Mouse (Mus musculus): ENCODE results near the gene Olfr692. TPM values are rescaled to one million over a fixed set of nuclear protein-coding genes. Genes with fewer than 3 reads are reported as not detected.
"Not testable (repeated sequence)": the region's sequence is repeated elsewhere in the genome, so short reads cannot be mapped to it uniquely, and the experiment has no call there.

The Olfr692 gene
- not detected in 2 replicates for polyA plus RNA-seq (2014; fragmentation: Nextera tagmentation; extraction: Ambion mirVana)

DNA sequence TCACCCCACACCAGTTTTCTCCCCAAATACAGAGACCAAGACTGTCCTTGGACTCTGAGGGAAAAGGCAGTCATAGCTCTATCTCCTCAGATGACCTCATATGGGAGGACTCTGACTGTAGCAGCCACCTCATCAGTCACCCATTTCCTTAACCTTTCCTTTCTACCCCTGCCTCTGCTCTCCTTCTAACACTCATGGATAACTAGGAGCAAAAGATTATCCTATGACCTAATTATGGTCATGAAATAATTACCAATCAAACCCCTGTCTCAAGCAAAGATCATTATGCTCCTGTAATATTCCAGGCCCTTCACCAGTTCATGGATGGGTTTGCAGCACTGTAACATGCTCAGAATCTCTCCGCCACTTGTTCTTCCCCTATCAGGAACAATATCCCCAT lies at the start of gene Olfr692:
Olfr692 (plus strand) TSS at position 301 of the 400 bp plus-strand sequence.
- no peaks in the 10 kb centered on the region for H3K9me3 ChIP-seq (ENCODE audit: control insufficient read depth, low read length)
- 100% methylated on average over 1 of the region's 1 CpGs for WGBS
- no peak for ATAC-seq (ENCODE audit: low read depth)
- no peaks in the 10 kb centered on the region for H3K36me3 ChIP-seq (ENCODE audit: control insufficient read depth, insufficient read depth, low read length)
- H3K27me3 ChIP-seq (ENCODE audit: control insufficient read depth, insufficient read depth, low read length), result no peaks in the 10 kb centered on the region
- no peak within 1 kb of the TSS for H3K9ac ChIP-seq (replicated peaks; ENCODE audit: low read depth, low read length)
- no peaks in the 10 kb centered on the region for H3K4me1 ChIP-seq (ENCODE audit: control insufficient read depth, insufficient read depth, low read length)
- H3K4me2 ChIP-seq (ENCODE audit: low read depth, low read length), result no peak within 1 kb of the TSS
- no peak within 1 kb of the TSS for H3K27ac ChIP-seq (ENCODE audit: low read depth, low read length)
- no peak within 1 kb of the TSS for H3K4me3 ChIP-seq (ENCODE audit: low read depth, low read length)

DNA sequence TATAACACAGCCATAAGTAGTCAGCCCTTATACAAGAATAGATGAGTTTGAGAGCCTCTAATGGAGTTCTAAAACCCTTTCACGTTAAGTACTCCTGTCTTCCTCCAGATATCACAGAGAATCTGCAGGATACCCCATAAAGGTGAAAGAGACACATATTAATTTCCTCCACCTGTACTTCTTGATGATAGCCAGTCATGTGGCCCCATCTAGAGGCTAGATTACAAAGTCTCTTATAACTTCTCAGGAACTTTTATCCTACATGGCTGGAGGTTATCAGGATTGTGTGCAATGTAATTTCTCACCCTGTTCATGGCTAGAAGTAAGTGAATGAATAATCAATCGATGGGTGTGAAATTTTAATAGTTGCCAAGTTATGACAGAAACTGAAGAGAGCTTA lies 42.7 kb upstream of the Olfr692 start:
- 76% methylated on average over 2 of the region's 2 CpGs for WGBS
- no peaks in the 10 kb centered on the region for H3K4me1 ChIP-seq (ENCODE audit: control insufficient read depth, insufficient read depth, low read length)
- no peaks in the 10 kb centered on the region for H3K36me3 ChIP-seq (ENCODE audit: control insufficient read depth, insufficient read depth, low read length)
- H3K4me2 ChIP-seq (ENCODE audit: low read depth, low read length), result no peak overlapping the region
- no peak overlapping the region for H3K4me3 ChIP-seq (ENCODE audit: low read depth, low read length)
- no peaks in the 10 kb centered on the region for H3K9me3 ChIP-seq (ENCODE audit: control insufficient read depth, low read length)
- H3K27me3 ChIP-seq (ENCODE audit: control insufficient read depth, insufficient read depth, low read length), result no peaks in the 10 kb centered on the region
- H3K27ac ChIP-seq (ENCODE audit: low read depth, low read length), result no peak overlapping the region
- ATAC-seq (ENCODE audit: low read depth), result no peak
- H3K9ac ChIP-seq (replicated peaks; ENCODE audit: low read depth, low read length), result no peak overlapping the region

DNA sequence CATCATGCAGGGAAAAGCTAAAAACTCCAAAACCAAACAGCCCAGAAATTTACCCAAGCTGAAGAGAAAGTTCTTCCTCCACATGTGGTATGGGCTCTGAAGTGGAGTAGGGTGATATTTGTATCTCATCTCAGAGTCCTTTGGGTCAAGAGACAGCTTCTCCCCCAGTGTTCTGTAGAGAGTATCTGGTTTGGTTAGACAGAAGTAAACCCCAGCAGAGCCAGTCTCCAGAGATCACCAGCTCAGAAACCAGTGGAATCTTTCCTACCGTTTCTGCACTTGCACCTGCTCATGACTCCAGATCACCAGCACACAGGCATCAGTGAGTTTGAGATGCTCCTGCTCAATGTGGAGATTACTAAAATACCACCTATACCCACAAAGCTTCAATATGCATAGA lies 34.0 kb upstream of the Olfr692 start, which contains the start of gene Olfr690:
Olfr690 (minus strand) TSS at position 101 of the 400 bp plus-strand sequence.
- Histone ChIP-seq H3K4me3 (ENCODE audit: low read depth, low read length) (no peak within 1 kb of the TSS), H3K36me3 (ENCODE audit: control insufficient read depth, insufficient read depth, low read length) (no peaks in the 10 kb centered on the region), H3K9me3 (ENCODE audit: control insufficient read depth, low read length) (no peaks in the 10 kb centered on the region), H3K4me2 (ENCODE audit: low read depth, low read length) (no peak within 1 kb of the TSS), H3K27ac (ENCODE audit: low read depth, low read length) (no peak within 1 kb of the TSS), H3K9ac (replicated peaks; ENCODE audit: low read depth, low read length) (no peak within 1 kb of the TSS), H3K27me3 (ENCODE audit: control insufficient read depth, insufficient read depth, low read length) (no peaks in the 10 kb centered on the region), H3K4me1 (ENCODE audit: control insufficient read depth, insufficient read depth, low read length) (no peaks in the 10 kb centered on the region)
- ATAC-seq (ENCODE audit: low read depth), result no peak
- 76% methylated on average over 1 of the region's 1 CpGs for WGBS

DNA sequence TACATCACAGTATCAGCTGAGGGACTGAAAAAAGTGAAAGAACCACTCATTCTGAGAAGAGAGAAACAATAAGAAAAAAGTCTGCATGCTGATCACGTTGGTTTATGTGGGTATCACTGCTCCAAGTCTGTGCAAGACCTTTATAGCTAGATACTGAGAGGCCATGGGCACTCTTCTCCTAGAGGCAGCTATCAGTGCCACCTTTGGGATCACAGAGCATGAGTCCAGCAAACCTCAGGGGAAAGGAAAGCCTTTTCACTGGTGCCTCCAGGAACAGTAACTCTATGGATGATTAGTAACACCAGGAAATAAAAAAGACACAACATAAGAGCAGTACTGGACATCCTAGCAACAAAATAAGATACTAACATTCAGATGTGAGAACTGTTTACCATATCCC lies 25.9 kb upstream of the Olfr692 start, which contains the start of gene Olfr691:
Olfr691 (minus strand) TSS at position 101 of the 400 bp plus-strand sequence.
- no peak within 1 kb of the TSS for H3K4me3 ChIP-seq (ENCODE audit: low read depth, low read length)
- H3K4me2 ChIP-seq (ENCODE audit: low read depth, low read length), result no peak within 1 kb of the TSS
- no peaks in the 10 kb centered on the region for H3K36me3 ChIP-seq (ENCODE audit: control insufficient read depth, insufficient read depth, low read length)
- no peaks in the 10 kb centered on the region for H3K9me3 ChIP-seq (ENCODE audit: control insufficient read depth, low read length)
- no peak for ATAC-seq (ENCODE audit: low read depth)
- H3K4me1 ChIP-seq (ENCODE audit: control insufficient read depth, insufficient read depth, low read length), result no peaks in the 10 kb centered on the region
- H3K9ac ChIP-seq (replicated peaks; ENCODE audit: low read depth, low read length), result no peak within 1 kb of the TSS
- WGBS, result 54% methylated on average over 1 of the region's 1 CpGs
- no peak within 1 kb of the TSS for H3K27ac ChIP-seq (ENCODE audit: low read depth, low read length)
- H3K27me3 ChIP-seq (ENCODE audit: control insufficient read depth, insufficient read depth, low read length), result no peaks in the 10 kb centered on the region

DNA sequence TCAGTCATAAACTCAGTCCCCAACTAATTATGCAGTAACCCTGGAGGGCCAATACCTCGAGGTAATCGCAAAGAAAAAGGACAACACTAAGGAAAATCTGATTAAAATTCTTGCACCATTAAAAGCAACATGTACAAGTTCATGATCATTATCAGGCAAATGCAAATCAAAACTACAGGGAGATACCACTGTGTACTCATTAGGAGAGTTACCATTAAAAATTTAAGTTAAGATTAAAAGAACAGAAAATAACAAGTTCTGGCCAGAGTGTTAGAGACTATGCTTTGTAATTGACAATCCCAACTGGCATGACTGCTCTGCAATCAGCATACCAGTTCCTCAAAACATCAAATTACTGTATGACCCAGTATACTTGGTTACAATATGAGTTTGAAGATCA lies 25.3 kb upstream of the Olfr692 start:
- Histone ChIP-seq H3K36me3 (ENCODE audit: control insufficient read depth, insufficient read depth, low read length) (no peaks in the 10 kb centered on the region), H3K4me3 (ENCODE audit: low read depth, low read length) (no peak overlapping the region), H3K27me3 (ENCODE audit: control insufficient read depth, insufficient read depth, low read length) (no peaks in the 10 kb centered on the region), H3K4me2 (ENCODE audit: low read depth, low read length) (no peak overlapping the region), H3K4me1 (ENCODE audit: control insufficient read depth, insufficient read depth, low read length) (no peaks in the 10 kb centered on the region), H3K27ac (ENCODE audit: low read depth, low read length) (no peak overlapping the region), H3K9me3 (ENCODE audit: control insufficient read depth, low read length) (no peaks in the 10 kb centered on the region), H3K9ac (replicated peaks; ENCODE audit: low read depth, low read length) (no peak overlapping the region)
- no peak for ATAC-seq (ENCODE audit: low read depth)
- 82% methylated on average over 2 of the region's 2 CpGs for WGBS

DNA sequence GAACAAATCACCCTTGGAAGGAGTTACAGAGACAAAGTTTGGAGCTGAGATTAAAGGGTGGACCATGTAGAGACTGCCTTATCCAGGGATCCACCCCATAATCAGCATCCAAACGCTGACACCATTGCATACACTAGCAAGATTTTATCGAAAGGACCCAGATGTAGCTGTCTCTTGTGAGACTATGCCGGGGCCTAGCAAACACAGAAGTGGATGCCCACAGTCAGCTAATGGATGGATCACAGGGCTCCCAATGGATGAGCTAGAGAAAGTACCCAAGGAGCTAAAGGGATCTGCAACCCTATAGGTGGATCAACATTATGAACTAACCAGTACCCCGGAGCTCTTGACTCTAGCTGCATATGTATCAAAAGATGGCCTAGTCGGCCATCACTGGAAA lies 12.0 kb upstream of the Olfr692 start:
- not testable (repeated sequence) for H3K27me3 ChIP-seq (ENCODE audit: control insufficient read depth, insufficient read depth, low read length); H3K27ac ChIP-seq (ENCODE audit: low read depth, low read length); H3K9me3 ChIP-seq (ENCODE audit: control insufficient read depth, low read length); H3K36me3 ChIP-seq (ENCODE audit: control insufficient read depth, insufficient read depth, low read length); H3K4me1 ChIP-seq (ENCODE audit: control insufficient read depth, insufficient read depth, low read length); H3K4me3 ChIP-seq (ENCODE audit: low read depth, low read length); H3K4me2 ChIP-seq (ENCODE audit: low read depth, low read length); ATAC-seq (ENCODE audit: low read depth); H3K9ac ChIP-seq (replicated peaks; ENCODE audit: low read depth, low read length)
- WGBS, result no CpG with 5 or more reads among the region's 5 CpGs

DNA sequence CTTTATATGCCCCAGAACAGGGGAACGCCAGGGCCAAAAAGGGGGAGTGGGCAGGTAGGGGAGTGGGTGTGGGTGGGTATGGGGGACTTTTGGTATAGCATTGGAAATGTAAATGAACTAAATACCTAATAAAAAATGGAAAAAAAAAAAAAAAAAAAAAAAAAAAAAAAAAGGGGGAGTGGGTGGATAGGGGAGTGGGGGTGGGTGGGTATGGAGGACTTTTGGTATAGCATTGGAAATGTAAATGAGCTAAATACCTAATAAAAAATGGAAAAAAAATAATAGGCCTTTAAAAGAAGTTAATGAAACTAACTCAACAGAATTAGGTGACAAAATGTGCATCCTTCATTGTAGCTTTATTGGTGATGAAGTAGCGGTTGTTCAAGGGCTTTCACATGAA lies 11.5 kb upstream of the Olfr692 start:
- H3K36me3 ChIP-seq (ENCODE audit: control insufficient read depth, insufficient read depth, low read length); H3K4me2 ChIP-seq (ENCODE audit: low read depth, low read length); H3K4me3 ChIP-seq (ENCODE audit: low read depth, low read length); H3K27me3 ChIP-seq (ENCODE audit: control insufficient read depth, insufficient read depth, low read length); H3K9me3 ChIP-seq (ENCODE audit: control insufficient read depth, low read length); H3K9ac ChIP-seq (replicated peaks; ENCODE audit: low read depth, low read length); H3K27ac ChIP-seq (ENCODE audit: low read depth, low read length); H3K4me1 ChIP-seq (ENCODE audit: control insufficient read depth, insufficient read depth, low read length): not testable (repeated sequence)
- WGBS, result 100% methylated on average over 1 of the region's 2 CpGs
- peak; percentile 75 for ATAC-seq (ENCODE audit: low read depth)

DNA sequence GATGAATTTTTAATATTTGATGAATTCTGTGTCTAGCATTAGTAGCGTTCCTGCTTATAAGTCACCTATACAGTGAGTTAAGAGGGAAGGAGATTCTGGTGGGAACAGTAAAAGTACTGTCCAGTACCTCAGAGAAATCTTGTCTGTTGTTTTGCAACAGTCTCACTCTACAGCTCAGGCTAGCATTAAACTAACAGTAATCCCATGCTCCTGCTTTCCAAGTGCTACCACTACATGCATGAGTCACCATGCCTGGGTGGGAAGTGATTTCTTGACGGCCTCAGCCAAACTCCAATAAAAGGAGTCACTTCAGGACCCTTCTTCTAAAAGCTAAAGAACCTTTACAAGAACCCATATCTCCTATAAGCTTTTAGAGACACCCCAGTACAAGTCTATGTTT lies 6.3 kb upstream of the Olfr692 start:
- WGBS, result 84% methylated on average over 2 of the region's 2 CpGs
- no peak for ATAC-seq (ENCODE audit: low read depth)
- Histone ChIP-seq H3K4me2 (ENCODE audit: low read depth, low read length) (no peak overlapping the region), H3K9ac (replicated peaks; ENCODE audit: low read depth, low read length) (no peak overlapping the region), H3K27ac (ENCODE audit: low read depth, low read length) (no peak overlapping the region), H3K27me3 (ENCODE audit: control insufficient read depth, insufficient read depth, low read length) (no peaks in the 10 kb centered on the region), H3K4me1 (ENCODE audit: control insufficient read depth, insufficient read depth, low read length) (no peaks in the 10 kb centered on the region), H3K36me3 (ENCODE audit: control insufficient read depth, insufficient read depth, low read length) (no peaks in the 10 kb centered on the region), H3K4me3 (ENCODE audit: low read depth, low read length) (no peak overlapping the region), H3K9me3 (ENCODE audit: control insufficient read depth, low read length) (no peaks in the 10 kb centered on the region)

DNA sequence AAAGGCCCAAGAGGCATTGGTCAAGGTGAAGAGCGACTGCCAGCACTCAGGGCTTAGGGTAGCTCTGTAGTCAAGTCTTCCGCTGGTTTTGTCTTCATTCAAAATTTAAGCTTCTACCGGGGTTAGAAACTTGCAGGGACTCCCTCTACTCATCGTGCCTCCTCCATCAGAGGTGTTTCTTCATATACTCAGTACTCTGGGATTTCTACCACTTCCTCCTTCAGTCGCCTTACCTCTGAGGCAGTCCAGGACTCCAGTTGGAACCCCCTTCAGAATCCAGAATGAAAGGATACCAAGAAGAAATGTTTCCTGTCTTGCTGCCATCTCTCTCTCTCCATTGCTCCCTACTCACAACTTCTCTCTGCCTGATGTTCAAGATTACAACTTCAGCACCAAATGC lies 762 bp upstream of the Olfr692 start:
- no peaks in the 10 kb centered on the region for H3K9me3 ChIP-seq (ENCODE audit: control insufficient read depth, low read length)
- no peak overlapping the region for H3K27ac ChIP-seq (ENCODE audit: low read depth, low read length)
- WGBS, result 91% methylated on average over 5 of the region's 5 CpGs
- H3K4me2 ChIP-seq (ENCODE audit: low read depth, low read length), result no peak overlapping the region
- H3K4me1 ChIP-seq (ENCODE audit: control insufficient read depth, insufficient read depth, low read length), result no peaks in the 10 kb centered on the region
- no peaks in the 10 kb centered on the region for H3K27me3 ChIP-seq (ENCODE audit: control insufficient read depth, insufficient read depth, low read length)
- ATAC-seq (ENCODE audit: low read depth), result no peak
- H3K9ac ChIP-seq (replicated peaks; ENCODE audit: low read depth, low read length), result no peak overlapping the region
- H3K36me3 ChIP-seq (ENCODE audit: control insufficient read depth, insufficient read depth, low read length), result no peaks in the 10 kb centered on the region
- H3K4me3 ChIP-seq (ENCODE audit: low read depth, low read length), result no peak overlapping the region

DNA sequence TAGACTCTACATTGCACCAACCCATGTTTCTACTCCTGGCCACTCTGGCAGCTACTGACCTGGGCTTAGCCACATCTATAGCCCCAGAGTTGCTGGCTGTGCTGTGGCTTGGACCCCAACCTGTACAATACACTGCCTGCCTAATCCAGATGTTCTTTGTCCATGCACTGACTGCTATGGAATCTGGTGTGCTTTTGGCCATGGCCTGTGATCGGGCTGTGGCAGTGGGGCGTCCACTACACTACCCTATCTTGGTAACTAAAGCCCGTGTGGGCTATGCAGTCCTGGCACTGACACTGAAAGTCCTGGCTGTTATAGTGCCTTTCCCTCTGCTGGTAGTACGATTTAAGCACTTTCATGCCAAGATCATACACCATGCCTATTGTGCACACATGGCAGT lies 491 bp downstream of the Olfr692 start:
- WGBS, result 97% methylated on average over 4 of the region's 4 CpGs
- H3K36me3 ChIP-seq (ENCODE audit: control insufficient read depth, insufficient read depth, low read length), result peaks cover 4% of the 10 kb centered on the region
- no peak for ATAC-seq (ENCODE audit: low read depth)

More for the DNA sequence above, 491 bp downstream of the Olfr692 start:
- H3K9me3 ChIP-seq (ENCODE audit: control insufficient read depth, low read length), result no peaks in the 10 kb centered on the region
- H3K27me3 ChIP-seq (ENCODE audit: control insufficient read depth, insufficient read depth, low read length), result no peaks in the 10 kb centered on the region
- no peak overlapping the region for H3K27ac ChIP-seq (ENCODE audit: low read depth, low read length)
- no peak overlapping the region for H3K4me2 ChIP-seq (ENCODE audit: low read depth, low read length)
- no peak overlapping the region for H3K9ac ChIP-seq (replicated peaks; ENCODE audit: low read depth, low read length)
- no peak overlapping the region for H3K4me3 ChIP-seq (ENCODE audit: low read depth, low read length)
- H3K4me1 ChIP-seq (ENCODE audit: control insufficient read depth, insufficient read depth, low read length), result no peaks in the 10 kb centered on the region
